34 mouse cellular contexts compared by ENCODE assay signal in genomic region chr7:108671058-108671457, GRCm38 (mm10). TPM values are rescaled to one million over a fixed set of nuclear protein-coding genes. Genes with fewer than 3 reads are reported as not detected.
"Had no signal": no experiment of that assay in that cellular context is flagged by ENCODE, and none has a peak within 500 bp of the region (broad histone marks: within the 10 kb centered on the region; RNA-seq: fewer than 3 reads in every experiment).

No protein-coding gene starts in this region.

- H3K4me1 ChIP-seq: embryonic facial prominence, embryonic 10.5 days; embryonic facial prominence, embryonic 12.5 days; embryonic facial prominence, embryonic 13.5 days; embryonic facial prominence, embryonic 15.5 days; forebrain, embryonic 10.5 days; forebrain, embryonic 12.5 days; forebrain, embryonic 13.5 days; forebrain, embryonic 15.5 days had no signal

- ATAC-seq: forebrain, embryonic 13.5 days; forebrain, embryonic 14.5 days; forebrain, embryonic 15.5 days; forebrain, embryonic 16.5 days; forebrain, postnatal 0 days had no signal

- DNase-seq: cerebellum, adult 2 months; cerebellum, adult 8-10 months; cerebellum, adult 9-10 months; cerebellum, adult 9-11 months; cerebellum, postnatal 10 days; cerebellum, postnatal 14 days; cerebellum, postnatal 25 days; cerebellum, postnatal 36 days; embryo, embryonic 11 days; forebrain, postnatal 0 days; gastrocnemius, adult 2 months; gastrocnemius, postnatal 10 days; gastrocnemius, postnatal 14 days; gastrocnemius, postnatal 25 days; gastrocnemius, postnatal 36 days; heart, adult 11 months; heart, adult 18-20 months had no signal

- H3K9me3 ChIP-seq: embryonic facial prominence, embryonic 10.5 days; embryonic facial prominence, embryonic 12.5 days; embryonic facial prominence, embryonic 13.5 days; embryonic facial prominence, embryonic 15.5 days; forebrain, embryonic 12.5 days; forebrain, embryonic 15.5 days had no signal

- H3K9ac ChIP-seq: embryonic facial prominence, embryonic 12.5 days; embryonic facial prominence, embryonic 13.5 days; embryonic facial prominence, embryonic 15.5 days; forebrain, embryonic 12.5 days; forebrain, embryonic 13.5 days; forebrain, embryonic 15.5 days; forebrain, postnatal 0 days had no signal

- H3K27ac ChIP-seq: embryonic facial prominence, embryonic 10.5 days; embryonic facial prominence, embryonic 12.5 days; embryonic facial prominence, embryonic 13.5 days; embryonic facial prominence, embryonic 15.5 days; forebrain, embryonic 10.5 days; forebrain, embryonic 12.5 days; forebrain, embryonic 13.5 days; forebrain, embryonic 15.5 days; gastrocnemius, adult 2 months had no signal

- H3K4me2 ChIP-seq: embryonic facial prominence, embryonic 12.5 days; embryonic facial prominence, embryonic 13.5 days; embryonic facial prominence, embryonic 15.5 days; forebrain, embryonic 12.5 days; forebrain, embryonic 13.5 days; forebrain, embryonic 15.5 days had no signal

- H3K4me3 ChIP-seq: embryonic facial prominence, embryonic 10.5 days; embryonic facial prominence, embryonic 12.5 days; embryonic facial prominence, embryonic 13.5 days; embryonic facial prominence, embryonic 15.5 days; erythroblast, embryonic 14.5 days; forebrain, embryonic 10.5 days; forebrain, embryonic 12.5 days; forebrain, embryonic 13.5 days; forebrain, embryonic 15.5 days; gastrocnemius, adult 2 months had no signal

- H3K27me3 ChIP-seq: embryonic facial prominence, embryonic 12.5 days; embryonic facial prominence, embryonic 13.5 days; embryonic facial prominence, embryonic 15.5 days; forebrain, embryonic 12.5 days; forebrain, embryonic 13.5 days; forebrain, embryonic 15.5 days had no signal

- H3K36me3 ChIP-seq: embryonic facial prominence, embryonic 10.5 days; embryonic facial prominence, embryonic 12.5 days; embryonic facial prominence, embryonic 13.5 days; embryonic facial prominence, embryonic 15.5 days; forebrain, embryonic 10.5 days; forebrain, embryonic 12.5 days; forebrain, embryonic 15.5 days had no signal

RNA-seq across cellular contexts. Expression of gene Olfr510, which starts 4.8 kb away (rescaled TPM):
- polyA plus RNA-seq: cerebellum, adult 2 months; cortical plate, adult 2 months; embryonic facial prominence, embryonic 10.5 days; embryonic facial prominence, embryonic 11.5 days; embryonic facial prominence, embryonic 12.5 days; embryonic facial prominence, embryonic 13.5 days; embryonic facial prominence, embryonic 14.5 days; erythroblast, embryonic 14.5 days; forebrain, embryonic 10.5 days; forebrain, embryonic 11.5 days; forebrain, embryonic 12.5 days; forebrain, embryonic 13.5 days; forebrain, embryonic 14.5 days; forebrain, embryonic 15.5 days; forebrain, embryonic 16.5 days; forebrain, postnatal 0 days; gonadal fat pad, adult 2 months had no signal

RNA-seq across cellular contexts. Expression of gene Olfr509, which starts 19.4 kb away (rescaled TPM):
- polyA plus RNA-seq: cerebellum, adult 2 months; cortical plate, adult 2 months; embryonic facial prominence, embryonic 10.5 days; embryonic facial prominence, embryonic 11.5 days; embryonic facial prominence, embryonic 12.5 days; forebrain, embryonic 10.5 days; forebrain, embryonic 11.5 days; forebrain, embryonic 12.5 days; forebrain, embryonic 13.5 days; forebrain, embryonic 14.5 days; forebrain, embryonic 15.5 days; forebrain, postnatal 0 days; frontal cortex, adult 2 months; gonadal fat pad, adult 2 months had no signal

RNA-seq across cellular contexts. Expression of gene Olfr508, which starts 41.3 kb away (rescaled TPM):
- polyA plus RNA-seq: cerebellum, adult 2 months; cortical plate, adult 2 months; embryonic facial prominence, embryonic 10.5 days; embryonic facial prominence, embryonic 11.5 days; embryonic facial prominence, embryonic 12.5 days; embryonic facial prominence, embryonic 13.5 days; embryonic facial prominence, embryonic 14.5 days; embryonic facial prominence, embryonic 15.5 days; erythroblast, embryonic 14.5 days; forebrain, embryonic 10.5 days; forebrain, embryonic 11.5 days; forebrain, embryonic 12.5 days; forebrain, embryonic 13.5 days; forebrain, embryonic 14.5 days; forebrain, embryonic 15.5 days; forebrain, embryonic 16.5 days; forebrain, postnatal 0 days; frontal cortex, adult 2 months; gonadal fat pad, adult 2 months had no signal

RNA-seq across cellular contexts. Expression of gene Olfr512, which starts 42.1 kb away (rescaled TPM):
- polyA plus RNA-seq: cerebellum, adult 2 months; cortical plate, adult 2 months; embryonic facial prominence, embryonic 10.5 days; embryonic facial prominence, embryonic 11.5 days; embryonic facial prominence, embryonic 12.5 days; embryonic facial prominence, embryonic 13.5 days; embryonic facial prominence, embryonic 14.5 days; erythroblast, embryonic 14.5 days; forebrain, embryonic 10.5 days; forebrain, embryonic 11.5 days; forebrain, embryonic 12.5 days; forebrain, embryonic 13.5 days; forebrain, embryonic 14.5 days; forebrain, embryonic 15.5 days; forebrain, embryonic 16.5 days; forebrain, postnatal 0 days; frontal cortex, adult 2 months; gonadal fat pad, adult 2 months had no signal

RNA-seq across cellular contexts. Expression of gene Olfr507, which starts 49.4 kb away (rescaled TPM):
- polyA plus RNA-seq: cerebellum, adult 2 months; cortical plate, adult 2 months; embryonic facial prominence, embryonic 10.5 days; embryonic facial prominence, embryonic 11.5 days; embryonic facial prominence, embryonic 12.5 days; embryonic facial prominence, embryonic 13.5 days; embryonic facial prominence, embryonic 14.5 days; embryonic facial prominence, embryonic 15.5 days; erythroblast, embryonic 14.5 days; forebrain, embryonic 10.5 days; forebrain, embryonic 11.5 days; forebrain, embryonic 12.5 days; forebrain, embryonic 13.5 days; forebrain, embryonic 14.5 days; forebrain, embryonic 15.5 days; forebrain, embryonic 16.5 days; forebrain, postnatal 0 days; frontal cortex, adult 2 months; gonadal fat pad, adult 2 months had no signal
